Mouse (Mus musculus) megakaryocyte, embryonic 14.5 days (primary cell): ENCODE measurements at regions not wholly inside any gene's neighbourhood (a gene's known extent, or its start where the extent isn't known, plus 50 kb on each side); places are given as distances from the start of the nearest gene placed in this dataset.

Source experiments
- FLI1 ChIP-seq: IDR thresholded peaks from 2 replicates; pipeline ENCODE4 v1.6.1; 2012; ENCODE audit warnings: low read length, inconsistent platforms, mixed read lengths
- GATA1 ChIP-seq: IDR thresholded peaks from 3 replicates; pipeline ENCODE4 v1.6.1; 2012; ENCODE audit warnings: mixed read lengths, low read length, inconsistent platforms, borderline replicate concordance

DNA sequence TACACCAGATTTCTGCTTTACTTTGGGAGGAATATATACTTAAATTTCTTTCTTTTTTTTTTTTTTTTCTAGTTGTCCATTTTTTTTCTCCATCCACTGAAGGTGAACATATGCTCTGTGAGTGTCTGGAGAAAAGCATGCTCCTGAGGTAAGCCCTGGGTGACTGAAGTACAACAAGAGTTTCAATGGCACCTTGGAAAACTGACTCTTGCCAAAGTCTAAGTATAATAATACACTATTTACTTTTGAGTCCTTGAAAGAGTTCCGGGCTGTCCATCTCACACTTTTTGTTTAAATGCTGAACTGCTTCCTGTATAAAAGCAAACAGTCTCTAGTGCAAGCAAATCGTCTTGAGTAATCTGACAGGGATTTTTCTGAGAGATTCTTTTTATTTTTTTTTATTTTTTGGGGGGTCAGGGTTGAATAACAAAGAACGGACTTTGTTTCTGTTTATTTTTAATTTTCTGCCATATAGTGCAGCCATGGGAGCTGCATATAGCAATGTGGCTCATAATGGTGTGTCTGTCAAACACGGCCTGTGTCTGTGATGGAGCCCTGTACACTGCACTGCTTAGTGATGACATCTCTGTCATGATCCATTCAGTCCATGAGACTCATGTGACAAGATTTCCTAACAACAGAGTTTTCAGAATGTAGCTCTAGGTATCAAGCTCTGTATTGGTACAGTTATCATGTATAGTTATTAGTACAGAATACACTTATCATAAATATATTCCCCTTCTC lies 119.3 kb downstream of the Btg1 start:
- TF ChIP-seq GATA1 (no peak), FLI1 (no peak)
